Mouse (Mus musculus) left cerebral cortex, postnatal 25 days (tissue): ENCODE measurements around the gene Cramp1l. TPM values are rescaled to one million over a fixed set of nuclear protein-coding genes. Genes with fewer than 3 reads are reported as not detected.

Source experiments
- DNase-seq, 2 experiments: peaks; one replicate each; pipeline ENCODE4 v3.0.0; 2022; ENCODE audit warnings: low spot score in 2 of 2, mixed read lengths in 1 of 2
- intact Hi-C: fragments of 180-260 bp; cut with DNase I; formaldehyde crosslinking; loops from one replicate; pipeline ENCODE4 v1.15.1; 2025
- total RNA-seq, 2 experiments: library from RNA; stranded (reverse); gene quantifications; 2 replicates each; pipeline ENCODE4 v1.2.3; 2021

The Cramp1l gene
- 10 to 100 TPM; 25.7 to 26.6 TPM for total RNA-seq

DNA sequence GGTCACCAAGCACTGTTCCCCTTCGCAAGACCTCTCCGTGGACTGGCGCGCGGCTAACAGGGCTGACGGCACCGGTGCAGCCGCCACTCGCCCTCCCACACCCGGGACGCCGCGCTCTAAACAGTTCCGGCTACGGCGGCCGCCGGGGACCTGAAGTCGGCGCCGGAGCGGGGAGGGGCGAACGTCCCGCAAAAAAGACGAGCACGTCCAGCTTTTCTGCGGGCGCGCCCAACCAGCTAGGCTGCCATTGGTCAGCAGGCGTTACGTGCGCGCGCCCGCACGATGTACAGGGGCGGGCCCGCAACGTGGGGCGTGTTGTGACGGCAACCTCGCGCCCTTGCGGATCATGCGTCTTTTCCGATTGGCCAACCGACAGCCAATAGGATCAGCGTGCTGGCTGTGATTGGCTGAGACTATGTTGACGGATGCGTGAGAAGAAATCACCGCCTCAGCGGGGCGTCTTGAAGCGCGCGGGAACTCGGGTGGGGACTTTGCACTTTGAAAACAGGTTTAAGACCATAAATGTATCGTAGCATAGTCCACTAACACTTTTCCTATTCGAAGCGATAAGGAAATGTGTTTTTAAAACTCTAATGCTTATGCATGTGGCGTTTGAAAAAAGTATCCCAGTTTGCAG lies at the start of gene Cramp1l, which contains the start of gene Ift140:
Gene Cramp1l (minus strand): TSS at position 134 of the 637 bp plus-strand sequence.
Gene Ift140 (plus strand): TSS at position 431 of the 637 bp plus-strand sequence.
- intact Hi-C loops, result loop anchor here (2.0 kb wide), 1 partner anchor 79 kb away; the partner anchor contains the start of gene Mapk8ip3
- peak; percentile 100 for DNase-seq

DNA sequence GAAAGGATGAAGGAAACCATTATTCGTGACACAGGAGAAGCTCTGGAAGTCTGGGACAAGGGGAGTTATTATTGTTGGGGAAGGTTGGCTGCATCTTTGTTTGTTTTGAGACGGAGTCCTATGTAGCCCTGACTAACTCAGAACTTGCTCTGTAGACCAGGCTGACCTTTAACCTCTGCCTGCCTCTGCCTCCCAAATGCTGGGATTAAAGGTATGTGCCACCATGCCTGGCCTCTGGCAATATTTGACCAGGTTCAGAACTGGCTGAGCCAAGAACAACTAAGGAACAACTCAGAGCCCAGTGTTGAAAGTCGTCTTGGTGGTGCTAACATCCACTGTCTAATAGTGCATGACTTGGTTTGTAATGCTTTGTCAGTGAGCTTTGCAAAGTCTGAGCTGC lies 49.6 kb upstream of the Cramp1l start:
- no peak for DNase-seq
- intact Hi-C loops, result no loop called here

DNA sequence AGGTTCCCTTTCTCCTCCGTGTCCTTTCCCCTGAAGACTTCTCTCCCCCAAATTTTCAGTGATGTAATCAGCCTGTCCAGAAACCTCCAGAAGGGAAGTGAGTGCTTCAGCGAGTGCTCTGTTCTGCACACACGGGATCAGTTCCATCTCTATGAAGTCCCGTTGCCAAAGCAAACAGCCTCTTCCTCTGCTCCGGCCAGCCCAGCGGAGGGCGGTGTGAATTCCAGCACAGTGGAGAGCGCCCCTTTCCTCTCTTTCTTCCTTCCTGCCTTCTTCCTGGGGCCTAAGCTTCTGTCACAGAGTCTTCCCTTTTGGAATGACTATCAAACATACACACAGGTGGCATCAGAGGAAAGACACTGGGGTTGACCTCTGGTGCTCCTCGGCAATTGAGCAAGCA lies 48.8 kb upstream of the Cramp1l start:
- intact Hi-C loops, result no loop called here
- no peak for DNase-seq

DNA sequence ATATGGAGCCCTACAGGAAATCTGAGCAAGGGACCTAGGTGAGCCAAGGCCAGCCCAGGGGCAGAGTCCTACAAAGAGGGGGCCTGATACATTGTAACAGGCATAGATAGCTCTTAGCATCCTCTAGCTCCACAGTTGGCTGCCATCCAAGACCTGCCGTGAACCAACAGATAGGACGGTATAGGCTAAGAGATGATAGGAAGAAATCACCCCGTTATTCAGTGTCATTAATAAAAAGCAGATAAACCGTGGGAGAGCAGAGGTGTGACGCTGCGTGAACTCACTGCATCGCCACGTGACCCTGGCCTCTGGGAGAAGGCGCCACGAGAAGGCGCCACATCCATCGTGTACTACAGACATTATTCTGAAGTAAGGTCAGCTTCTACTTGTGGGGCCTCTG lies 48.3 kb upstream of the Cramp1l start:
- intact Hi-C loops, result no loop called here
- DNase-seq, result no peak

DNA sequence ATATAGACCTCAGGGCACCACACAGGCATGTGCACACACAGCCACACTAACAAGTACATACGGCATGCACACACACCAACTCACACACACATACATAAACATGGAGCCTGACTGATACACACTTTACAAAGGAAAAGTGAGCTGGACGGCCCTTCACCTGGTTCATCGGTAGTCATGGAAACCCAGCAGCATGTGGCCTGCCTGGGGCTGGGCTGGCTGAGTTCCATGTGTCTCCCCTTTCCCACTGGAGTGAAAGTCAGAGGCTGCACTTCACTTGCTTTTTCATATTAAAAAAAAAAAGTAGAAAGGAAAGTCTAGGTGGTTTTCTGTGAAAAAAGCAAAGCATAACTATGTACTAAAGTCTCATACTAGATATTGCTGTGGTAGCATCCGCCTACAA lies 47.7 kb upstream of the Cramp1l start:
- no peak for DNase-seq
- intact Hi-C loops, result no loop called here

DNA sequence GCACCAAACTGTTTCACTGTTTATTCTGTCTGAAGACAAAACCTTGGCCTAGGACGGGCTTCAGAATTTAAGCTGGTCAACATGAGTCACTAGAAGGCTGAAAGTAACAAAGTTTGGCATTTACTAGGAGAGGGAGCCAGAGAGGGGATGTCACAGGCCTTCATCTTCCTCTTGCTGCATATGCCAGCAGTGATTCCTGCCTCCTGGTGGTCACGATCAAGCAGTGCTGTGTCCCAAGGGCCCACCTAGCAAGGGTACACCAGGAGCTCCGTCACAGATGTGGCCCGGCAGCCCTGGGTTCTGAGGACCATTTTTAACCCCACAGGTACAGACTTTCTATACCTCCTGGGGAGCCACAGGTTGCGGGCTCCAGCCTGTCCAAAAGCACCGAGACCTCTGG lies 41.5 kb upstream of the Cramp1l start:
- intact Hi-C loops, result no loop called here

DNA sequence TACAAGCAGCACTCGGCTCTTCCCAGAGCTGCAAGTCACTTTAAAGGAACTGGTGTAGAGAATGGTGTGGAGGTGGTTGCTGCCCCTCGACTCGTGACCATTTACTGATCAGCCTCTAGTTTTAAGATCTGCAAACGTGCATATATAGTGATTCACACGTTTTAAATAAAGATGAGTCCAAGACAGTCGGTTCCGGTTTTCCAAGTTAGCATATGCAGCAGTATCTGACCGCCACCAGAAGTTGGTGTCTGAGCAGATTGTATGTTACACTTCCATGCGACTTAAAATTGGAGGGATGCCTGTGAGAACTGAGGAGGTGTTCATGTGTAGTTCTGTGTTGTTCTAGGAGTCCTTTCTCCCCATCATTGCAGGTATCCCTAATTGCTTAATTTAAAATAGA lies 37.7 kb upstream of the Cramp1l start:
- intact Hi-C loops, result no loop called here
- peak; percentile 14 to 71 for DNase-seq

More for the DNA sequence above, 41.5 kb upstream of the Cramp1l start:
- DNase-seq, result no peak

DNA sequence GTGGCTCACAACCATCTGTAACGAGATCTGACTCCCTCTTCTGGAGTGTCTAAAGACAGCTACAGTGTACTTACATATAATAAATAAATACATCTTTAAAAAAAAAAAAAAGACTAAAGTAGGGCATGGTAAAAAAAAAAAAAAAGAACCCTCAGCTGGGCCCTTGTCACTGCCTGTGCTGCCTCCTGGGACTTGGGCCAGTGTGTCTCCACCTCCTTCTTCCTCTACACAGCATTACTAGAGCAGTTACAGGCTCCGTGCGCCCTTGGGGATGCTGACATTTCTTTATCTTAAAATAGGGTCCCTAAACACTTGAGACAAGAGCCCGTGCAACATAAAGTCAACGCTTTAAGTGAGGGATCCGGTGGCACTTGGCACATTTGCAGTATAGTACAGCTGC lies 31.6 kb upstream of the Cramp1l start:
- intact Hi-C loops, result no loop called here
- DNase-seq, result peak in 1 of 2 experiments; percentile 8

DNA sequence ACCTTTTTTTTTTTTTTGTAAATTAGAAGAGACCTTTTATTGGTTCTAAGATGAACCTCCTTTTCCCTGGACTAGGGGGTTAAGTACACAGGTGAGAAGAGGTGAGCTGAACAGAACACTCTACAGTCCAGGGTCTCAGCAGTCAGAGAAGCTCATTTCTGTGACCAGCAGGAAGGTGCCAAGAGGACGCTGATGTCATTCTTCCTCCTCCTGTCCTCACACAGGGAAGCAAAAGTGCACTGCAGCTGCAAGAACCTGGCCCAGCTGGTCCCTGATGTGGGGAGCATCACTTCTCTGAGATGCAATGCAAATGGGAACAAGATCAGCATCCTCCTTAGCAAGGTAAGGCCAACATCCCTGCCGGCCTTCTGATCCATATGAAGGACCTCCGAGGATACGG lies 29.7 kb upstream of the Cramp1l start:
- intact Hi-C loops, result no loop called here
- DNase-seq, result no peak

DNA sequence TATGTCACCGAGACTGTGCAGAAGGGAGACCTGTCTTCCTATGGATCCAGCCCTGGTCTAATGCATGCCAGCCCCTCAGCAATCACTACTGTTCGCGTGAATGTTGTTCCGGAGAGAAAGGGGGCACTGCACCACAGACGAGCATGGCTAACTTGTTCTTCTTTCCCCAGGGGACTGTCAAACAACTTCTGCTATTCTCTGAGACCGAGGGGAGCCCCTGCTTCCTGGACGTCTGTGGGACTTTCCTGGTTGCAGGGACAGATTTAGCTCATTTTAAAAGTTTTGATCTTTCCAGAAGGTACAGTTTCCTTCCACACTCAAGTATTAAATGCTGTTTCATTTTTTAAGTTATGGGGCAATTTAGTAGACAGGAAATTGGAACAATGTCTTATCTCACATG lies 29.3 kb upstream of the Cramp1l start:
- intact Hi-C loops, result no loop called here
- DNase-seq, result no peak

DNA sequence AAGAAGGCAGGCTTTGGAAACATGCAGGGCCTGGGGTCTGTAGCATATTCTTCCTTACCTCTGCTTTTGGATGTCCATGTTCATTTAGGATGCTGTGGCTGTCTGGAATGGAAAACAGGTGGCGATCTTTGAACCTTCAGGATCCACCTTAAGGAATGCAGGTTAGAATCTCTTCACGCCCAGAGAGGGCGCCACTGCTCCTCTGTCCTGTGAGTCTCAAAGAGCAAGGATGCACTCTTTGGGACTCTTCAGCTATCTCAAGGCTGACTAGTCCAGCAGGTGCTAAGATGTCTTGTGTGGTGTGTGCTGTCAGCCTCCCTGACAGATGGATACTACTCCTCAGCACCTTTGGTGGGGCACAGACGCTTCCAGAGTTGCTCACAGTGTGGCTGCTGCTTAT lies 20.6 kb upstream of the Cramp1l start:
- intact Hi-C loops, result loop anchor here (5.0 kb wide), 1 partner anchor 46 kb away; the partner anchor contains the start of gene Tmem204
- DNase-seq, result no peak

DNA sequence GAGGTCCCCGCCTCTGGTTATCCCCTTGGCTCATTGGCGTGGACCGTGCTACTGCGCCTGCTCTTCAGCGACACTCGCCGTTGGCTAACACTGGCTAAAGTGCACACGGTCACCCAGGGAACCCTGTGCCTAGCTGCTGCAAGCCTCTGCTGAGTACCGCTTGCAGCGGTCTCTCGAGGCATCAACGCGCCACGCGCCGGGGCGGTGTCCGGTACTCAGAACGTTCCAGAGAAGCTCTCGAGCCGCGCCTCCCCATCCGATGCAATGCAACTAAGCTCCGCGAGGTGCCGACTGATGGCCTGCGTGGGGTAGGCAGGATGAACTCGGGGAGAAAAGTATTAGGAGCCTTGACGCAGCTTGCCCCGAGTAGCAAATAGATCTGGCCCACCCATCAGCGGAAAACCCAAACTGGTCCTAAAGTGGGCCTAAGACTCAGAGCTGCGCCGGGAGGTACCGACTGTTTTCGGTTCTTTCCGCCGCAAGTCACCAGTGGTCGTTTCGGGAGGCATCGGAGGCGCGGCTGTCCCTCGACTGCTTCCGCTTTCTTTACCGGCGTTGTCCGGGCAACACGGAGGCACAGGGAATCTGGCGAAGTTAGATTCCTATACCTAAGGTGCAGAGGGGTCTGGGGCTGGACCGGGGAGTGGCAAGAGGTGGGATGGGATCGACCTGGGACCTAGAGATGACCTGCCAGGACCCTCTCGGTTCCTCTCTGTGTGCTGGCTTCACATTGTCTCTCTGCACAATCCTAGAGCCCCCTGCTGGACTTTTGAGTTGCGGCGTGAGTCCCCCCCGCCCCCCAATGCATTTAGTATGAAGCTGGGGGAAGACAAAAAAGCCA lies 924 bp upstream of the Cramp1l start:
- intact Hi-C loops, result loop anchor here (2.0 kb wide), 1 partner anchor 80 kb away; the partner anchor contains the start of gene Mapk8ip3
- DNase-seq, result peak in 1 of 2 experiments; percentile 84

DNA sequence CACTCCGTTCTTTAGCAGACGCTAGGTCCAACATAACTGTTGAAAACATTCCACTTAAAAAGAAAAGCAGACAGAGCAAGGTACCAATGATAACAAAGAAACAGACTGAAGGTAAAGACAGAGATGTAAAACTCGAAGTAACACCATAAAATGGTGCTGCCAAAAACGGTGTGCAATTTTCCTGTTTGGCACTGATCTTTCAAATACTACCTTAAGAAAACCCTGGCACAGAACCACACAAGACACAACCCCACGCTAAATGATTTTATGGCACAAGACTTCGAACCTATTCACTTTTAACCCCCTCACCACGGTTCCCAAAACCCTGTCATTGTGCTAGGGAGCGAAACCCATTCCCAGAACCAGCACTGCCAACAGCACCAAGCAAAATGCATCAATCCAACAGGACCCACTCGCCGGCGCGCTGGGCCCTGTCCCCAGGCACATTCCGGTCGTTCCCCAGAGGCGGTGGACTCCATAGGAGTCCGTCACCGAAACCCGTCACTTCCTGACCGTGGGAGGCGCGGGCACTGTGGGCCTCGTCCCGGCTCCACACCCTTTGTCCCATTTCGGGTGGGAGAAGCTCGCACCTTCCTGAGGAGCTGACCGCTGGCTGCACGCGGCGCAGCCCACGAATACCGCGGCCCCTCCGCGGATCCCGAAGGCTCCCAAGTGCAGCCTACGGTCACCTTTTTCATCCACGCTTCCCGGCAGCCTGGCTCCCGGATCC lies 582 bp downstream of the Cramp1l start:
- peak; percentile 54 to 63 for DNase-seq
- intact Hi-C loops, result no loop called here

DNA sequence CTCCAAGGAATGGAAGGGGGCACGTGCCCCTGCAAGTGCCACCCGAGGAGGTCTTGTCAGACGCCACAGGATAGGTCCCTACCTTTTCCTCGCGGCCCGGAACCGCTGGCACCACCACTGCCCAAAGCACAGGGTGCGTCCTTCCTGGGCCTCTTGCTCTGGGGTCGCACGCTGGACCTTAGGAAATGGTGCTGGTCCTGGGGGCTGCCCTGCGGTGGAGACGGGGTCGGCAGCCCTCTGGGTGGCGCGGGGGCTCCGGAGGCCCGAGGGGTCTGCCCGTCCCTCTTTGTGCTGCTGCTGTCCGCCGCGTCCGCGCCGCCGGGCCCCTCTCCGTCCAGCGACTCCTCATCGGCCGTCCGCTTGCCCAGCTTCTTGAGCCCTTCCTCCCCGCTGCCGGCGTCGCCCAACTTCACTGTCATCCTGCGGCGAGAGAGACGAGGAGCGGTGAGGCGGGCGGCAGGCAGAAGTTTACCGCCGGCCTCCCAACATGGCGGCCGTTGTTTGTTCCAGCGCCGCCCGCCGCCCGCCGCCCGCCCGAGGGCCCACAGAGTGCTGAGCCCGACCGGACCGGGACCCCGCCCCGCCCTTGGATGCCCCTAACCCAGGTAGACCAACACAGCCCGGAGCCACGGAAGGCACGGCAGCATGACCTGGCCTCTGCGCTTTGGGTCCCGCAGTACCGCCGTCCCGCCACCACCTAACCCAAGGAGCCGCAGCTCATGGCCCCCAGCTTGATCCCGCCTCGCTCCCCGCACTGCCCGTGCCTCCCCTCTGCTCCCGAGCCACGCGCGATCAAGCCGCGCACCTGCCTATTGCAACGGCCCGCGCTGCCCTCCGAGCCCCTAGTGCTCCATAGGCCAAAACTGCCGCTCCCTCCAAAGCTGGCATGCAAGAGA lies 1.7 kb downstream of the Cramp1l start:
- DNase-seq, result peak in 1 of 2 experiments; percentile 3
- intact Hi-C loops, result no loop called here

DNA sequence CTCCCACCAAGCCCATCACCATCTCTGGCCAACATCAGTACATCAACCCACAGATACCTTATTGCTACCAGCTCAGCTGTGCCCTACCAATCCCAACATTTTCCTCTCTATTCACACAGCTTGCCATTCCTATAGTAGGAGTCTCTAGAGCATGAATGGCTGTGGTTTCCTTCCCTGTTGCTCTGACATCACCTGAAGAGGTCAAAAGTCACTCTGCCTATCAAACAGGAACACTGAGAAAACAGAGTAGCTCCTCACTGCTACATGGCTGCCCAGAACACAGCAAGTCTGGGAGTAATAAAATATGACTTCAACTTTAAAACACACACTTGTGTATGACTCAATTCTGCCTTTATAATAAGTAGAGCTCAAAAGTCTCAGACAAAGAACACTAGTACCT lies 8.1 kb downstream of the Cramp1l start:
- intact Hi-C loops, result no loop called here
- DNase-seq, result no peak

DNA sequence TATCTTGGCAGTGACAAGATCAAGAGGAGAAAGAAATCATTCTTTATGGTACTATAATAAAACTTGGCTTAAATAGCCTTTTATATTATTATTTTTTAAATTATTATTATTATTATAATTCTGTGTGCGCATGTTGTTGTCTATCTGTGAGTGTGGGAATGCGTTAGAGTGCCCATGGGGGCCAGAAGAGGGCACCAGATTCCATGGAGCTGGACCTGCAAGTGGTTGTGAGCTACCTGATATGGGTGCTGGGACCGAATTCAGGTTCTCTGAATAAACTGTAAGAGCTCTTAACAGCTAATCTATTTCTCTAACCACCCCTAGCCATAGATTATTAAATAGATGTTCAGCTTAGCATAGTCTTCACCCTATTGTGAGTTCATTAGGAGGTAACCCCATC lies 10.5 kb downstream of the Cramp1l start:
- DNase-seq, result no peak
- intact Hi-C loops, result no loop called here

DNA sequence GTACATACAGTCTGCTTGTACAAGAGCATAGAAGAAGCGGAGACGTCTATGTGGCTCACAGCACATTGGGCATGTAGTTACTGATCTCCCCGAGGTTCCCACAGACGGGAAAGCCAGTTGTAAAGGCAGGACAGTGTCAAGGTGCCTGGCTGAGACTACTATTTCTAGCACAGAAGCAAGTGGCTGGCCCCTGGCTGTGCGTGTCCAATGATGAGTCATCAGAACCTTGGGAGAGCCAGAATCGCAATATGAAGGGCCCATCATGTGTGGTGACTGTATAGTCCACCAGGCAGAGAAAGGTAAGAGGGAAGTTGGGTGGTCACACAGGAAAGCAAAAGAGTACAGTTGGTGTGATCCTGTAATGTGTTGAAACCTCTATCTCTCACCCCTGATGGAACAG lies 20.9 kb downstream of the Cramp1l start:
- no peak for DNase-seq
- intact Hi-C loops, result no loop called here

DNA sequence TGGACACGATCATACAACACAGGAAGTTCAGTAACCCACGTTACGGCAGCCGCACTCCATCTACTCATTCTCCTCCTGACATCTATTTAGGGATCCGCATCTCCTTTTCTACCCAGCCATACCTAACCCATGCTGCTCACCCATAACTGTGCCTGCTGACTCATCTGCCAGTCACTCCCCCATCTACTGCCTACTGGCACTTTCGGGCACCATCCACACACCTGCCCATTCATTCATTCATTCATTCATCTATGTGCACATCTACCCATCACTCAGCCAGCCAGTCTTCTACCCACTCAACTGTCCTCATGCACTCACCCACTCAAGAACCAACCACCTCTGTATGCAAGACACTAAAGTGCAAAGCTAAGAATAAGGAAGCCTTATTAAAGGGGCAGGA lies 28.4 kb downstream of the Cramp1l start:
- intact Hi-C loops, result no loop called here
- DNase-seq, result peak; percentile 16 to 78
